Mouse (Mus musculus): ENCODE measurements around the gene Golph3l. TPM values are rescaled to one million over a fixed set of nuclear protein-coding genes. Genes with fewer than 3 reads are reported as not detected.
"Not testable (repeated sequence)": the region's sequence is repeated elsewhere in the genome, so short reads cannot be mapped to it uniquely, and the experiment has no call there.

Golph3l gene
- polyA plus RNA-seq, 1 experiment from 2014 or later = 34.8 TPM

- Histone ChIP-seq H3K4me3 (peak overlapping the region; percentile 72), H3K27ac (no peak overlapping the region), H3K36me3 (peaks cover 12% of the 10 kb centered on the region; the same call in 1 of the 2 replicates), H3K9me3 (no peaks in the 10 kb centered on the region), H3K9ac (no peak overlapping the region), H3K4me2 (replicated peaks) (peak overlapping the region; percentile 58), H3K27me3 (no peaks in the 10 kb centered on the region), H3K4me1 (peaks cover 5% of the 10 kb centered on the region; the same call in 1 of the 2 replicates)
- 53% methylated on average over 8 of the region's 8 CpGs for WGBS
- ATAC-seq (ENCODE audit: insufficient number of reproducible peaks, insufficient read depth, low FRiP score, low TSS enrichment) = no peak
Observed at GRCm38 (mm10) chr3:95587754-95588603, 755 bp upstream of the Golph3l start.

DNA sequence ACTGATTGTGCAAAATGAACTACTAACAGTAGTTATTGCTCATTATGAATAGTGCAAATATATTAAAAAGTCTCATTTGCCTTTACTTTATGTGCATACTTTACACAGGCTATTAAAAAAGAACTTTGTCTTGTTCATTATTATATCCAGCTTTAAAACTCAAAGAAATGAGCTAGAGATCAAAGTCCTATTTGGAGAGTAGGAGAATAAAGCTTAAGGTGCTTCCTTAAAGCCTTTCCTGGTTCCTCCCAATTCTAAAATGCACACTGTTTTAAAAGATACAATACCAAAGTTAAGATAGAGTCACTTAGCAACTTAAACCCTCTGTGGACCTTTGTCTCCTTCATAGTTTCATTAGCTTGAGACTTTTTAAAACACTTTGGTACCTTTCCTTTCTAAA lies 10.0 kb downstream of the Golph3l start:
- no peaks in the 10 kb centered on the region for H3K9me3 ChIP-seq
- H3K9ac ChIP-seq = no peak overlapping the region
- H3K36me3 ChIP-seq = peaks cover 23% of the 10 kb centered on the region
- H3K4me3 ChIP-seq = no peak overlapping the region
- no peaks in the 10 kb centered on the region for H3K27me3 ChIP-seq
- ATAC-seq (ENCODE audit: insufficient number of reproducible peaks, insufficient read depth, low FRiP score, low TSS enrichment) = no peak
- no peak overlapping the region for H3K27ac ChIP-seq
- H3K4me2 ChIP-seq (replicated peaks) = no peak overlapping the region
- H3K4me1 ChIP-seq = no peaks in the 10 kb centered on the region

DNA sequence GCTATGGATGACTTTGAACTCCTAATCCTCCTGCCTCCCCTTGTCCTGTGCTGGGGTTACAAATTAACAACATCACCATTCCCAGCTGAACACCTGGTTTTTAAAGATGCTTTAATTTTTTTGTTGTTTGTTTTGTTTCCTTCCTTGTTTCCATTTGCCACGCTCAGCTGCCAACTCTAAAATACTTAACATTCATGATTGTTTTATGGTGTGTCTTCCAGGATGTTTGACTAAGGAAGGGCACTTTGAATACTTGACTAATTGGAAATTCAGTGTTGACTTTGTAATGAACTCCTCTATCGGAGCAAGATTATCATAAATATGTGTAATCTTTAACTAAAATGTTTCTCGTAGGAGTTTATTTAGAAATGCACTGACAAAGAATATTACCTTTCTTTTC lies 12.6 kb downstream of the Golph3l start:
- WGBS = 88% methylated on average over 3 of the region's 3 CpGs

GRCm38 (mm10) chr3:95606096-95606495 lies 17.4 kb downstream of the Golph3l start:
- no peak overlapping the region for H3K27ac ChIP-seq
- peaks cover 33% of the 10 kb centered on the region for H3K36me3 ChIP-seq
- no peak for ATAC-seq (ENCODE audit: insufficient number of reproducible peaks, insufficient read depth, low FRiP score, low TSS enrichment)
- H3K27me3 ChIP-seq = no peaks in the 10 kb centered on the region
- H3K4me2 ChIP-seq (replicated peaks) = no peak overlapping the region
- no peaks in the 10 kb centered on the region for H3K4me1 ChIP-seq
- H3K4me3 ChIP-seq = no peak overlapping the region
- 88% methylated on average over 3 of the region's 3 CpGs for WGBS
- no peaks in the 10 kb centered on the region for H3K9me3 ChIP-seq
- H3K9ac ChIP-seq = no peak overlapping the region

More for the DNA sequence above, 12.6 kb downstream of the Golph3l start:
- ATAC-seq (ENCODE audit: insufficient number of reproducible peaks, insufficient read depth, low FRiP score, low TSS enrichment) = no peak
- Histone ChIP-seq H3K36me3 (peaks cover 6% of the 10 kb centered on the region; the same call in 1 of the 2 replicates), H3K9ac (no peak overlapping the region), H3K27me3 (no peaks in the 10 kb centered on the region), H3K4me1 (no peaks in the 10 kb centered on the region), H3K4me2 (replicated peaks) (no peak overlapping the region), H3K4me3 (no peak overlapping the region), H3K27ac (no peak overlapping the region), H3K9me3 (no peaks in the 10 kb centered on the region)

DNA sequence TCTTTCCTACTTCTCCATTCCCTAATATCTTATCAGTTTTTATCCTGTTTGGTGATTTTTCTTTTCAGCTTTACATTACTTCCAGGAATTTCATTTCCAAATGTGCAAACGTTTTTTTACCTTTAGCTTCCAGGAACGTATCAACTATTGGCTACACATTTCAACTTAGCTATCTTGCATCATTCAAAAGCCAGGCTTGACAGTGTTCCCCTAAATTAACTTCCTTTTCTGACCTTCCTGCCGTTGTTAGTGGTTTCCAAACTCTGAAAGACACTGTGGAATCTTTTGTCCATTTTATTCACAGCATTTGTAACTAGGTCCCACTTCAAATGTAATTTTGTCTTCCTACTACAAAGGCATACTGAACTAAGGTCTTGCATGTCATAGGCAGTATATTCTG lies 20.5 kb downstream of the Golph3l start:
- no peak for ATAC-seq (ENCODE audit: insufficient number of reproducible peaks, insufficient read depth, low FRiP score, low TSS enrichment)
- Histone ChIP-seq H3K27me3 (no peaks in the 10 kb centered on the region), H3K9ac (no peak overlapping the region), H3K4me3 (no peak overlapping the region), H3K27ac (no peak overlapping the region), H3K4me1 (no peaks in the 10 kb centered on the region), H3K4me2 (replicated peaks) (no peak overlapping the region), H3K36me3 (peaks cover 31% of the 10 kb centered on the region), H3K9me3 (no peaks in the 10 kb centered on the region)
- 72% methylated on average over 3 of the region's 3 CpGs for WGBS

DNA sequence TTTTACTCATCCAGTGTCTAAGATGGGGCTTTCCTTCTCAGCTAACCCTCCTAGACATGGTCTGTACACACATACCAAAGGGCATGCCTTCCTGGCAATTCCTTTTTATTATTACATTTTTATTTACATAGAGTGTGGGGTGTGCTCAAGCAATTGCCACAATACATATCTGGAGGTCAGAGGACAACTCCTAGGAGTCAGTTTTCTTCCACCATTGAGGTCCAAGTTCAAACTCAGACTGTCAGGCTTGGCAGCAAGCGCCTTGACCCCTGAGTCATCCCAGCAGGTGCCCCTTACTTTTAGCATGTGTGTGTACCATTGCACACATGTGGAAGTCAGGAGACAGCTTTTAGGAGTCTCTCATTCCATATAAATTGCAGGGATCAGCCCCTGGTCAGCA lies 25.3 kb downstream of the Golph3l start:
- WGBS = 92% methylated on average over 1 of the region's 1 CpGs
- H3K36me3 ChIP-seq = peaks cover 36% of the 10 kb centered on the region
- no peak for ATAC-seq (ENCODE audit: insufficient number of reproducible peaks, insufficient read depth, low FRiP score, low TSS enrichment)

DNA sequence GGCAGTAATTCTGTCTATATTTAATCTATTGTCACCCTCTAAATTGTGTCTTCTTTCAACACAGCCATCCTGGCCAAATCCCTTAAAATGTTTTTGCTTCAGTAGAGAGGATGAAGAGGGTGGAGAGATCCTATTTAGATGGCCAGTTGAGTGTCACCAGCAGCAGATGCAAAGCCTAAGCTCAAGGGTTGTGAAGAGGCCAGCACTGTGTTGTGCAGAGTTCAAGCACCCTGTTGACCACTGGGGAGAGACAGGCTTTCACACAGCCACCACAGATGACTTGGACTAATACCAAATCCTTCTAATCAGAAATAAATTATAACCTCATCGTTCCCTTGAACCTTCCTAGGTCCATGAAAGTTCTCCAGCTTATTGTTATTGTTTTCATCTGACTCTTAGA lies 29.8 kb downstream of the Golph3l start:
- Histone ChIP-seq H3K27me3 (no peaks in the 10 kb centered on the region), H3K9ac (no peak overlapping the region), H3K4me1 (no peaks in the 10 kb centered on the region), H3K27ac (no peak overlapping the region), H3K4me2 (replicated peaks) (no peak overlapping the region), H3K9me3 (no peaks in the 10 kb centered on the region), H3K4me3 (no peak overlapping the region), H3K36me3 (peaks cover 29% of the 10 kb centered on the region)
- ATAC-seq (ENCODE audit: insufficient number of reproducible peaks, insufficient read depth, low FRiP score, low TSS enrichment) = no peak
- WGBS = 60% methylated on average over 1 of the region's 1 CpGs

More for the DNA sequence above, 25.3 kb downstream of the Golph3l start:
- no peaks in the 10 kb centered on the region for H3K27me3 ChIP-seq
- H3K4me2 ChIP-seq (replicated peaks) = no peak overlapping the region
- no peaks in the 10 kb centered on the region for H3K9me3 ChIP-seq
- H3K4me3 ChIP-seq = no peak overlapping the region
- no peak overlapping the region for H3K9ac ChIP-seq
- H3K27ac ChIP-seq = no peak overlapping the region
- H3K4me1 ChIP-seq = no peaks in the 10 kb centered on the region

DNA sequence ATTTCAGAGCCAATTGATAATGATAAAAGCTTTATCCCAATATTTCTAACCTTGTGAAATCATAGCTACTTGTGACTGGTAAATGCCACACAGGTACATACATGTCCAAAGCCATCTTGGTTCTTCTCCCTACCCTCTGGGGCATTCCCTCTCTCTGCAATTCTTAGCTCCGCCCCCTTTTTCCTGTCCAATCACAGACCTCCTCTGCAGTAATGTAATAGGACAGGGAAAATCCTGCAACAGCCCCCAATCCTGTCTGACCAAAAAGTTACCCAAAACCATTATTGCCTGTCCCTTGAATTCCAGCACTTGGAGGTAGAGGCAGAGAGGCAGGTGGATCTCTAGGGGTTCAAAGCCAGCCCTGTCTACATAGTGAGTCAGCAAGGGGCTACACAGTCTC lies 32.5 kb downstream of the Golph3l start:
- H3K9me3 ChIP-seq = no peaks in the 10 kb centered on the region
- WGBS = 76% methylated on average over 1 of the region's 1 CpGs
- peaks cover 6% of the 10 kb centered on the region; the same call in 1 of the 2 replicates for H3K4me1 ChIP-seq
- peaks cover 22% of the 10 kb centered on the region for H3K36me3 ChIP-seq
- no peak overlapping the region for H3K4me2 ChIP-seq (replicated peaks)
- no peak overlapping the region for H3K4me3 ChIP-seq
- H3K27ac ChIP-seq = no peak overlapping the region
- no peak overlapping the region for H3K9ac ChIP-seq
- H3K27me3 ChIP-seq = no peaks in the 10 kb centered on the region
- ATAC-seq (ENCODE audit: insufficient number of reproducible peaks, insufficient read depth, low FRiP score, low TSS enrichment) = no peak

GRCm38 (mm10) chr3:95622421-95622820 lies 33.7 kb downstream of the Golph3l start:
- H3K9me3 ChIP-seq; H3K4me1 ChIP-seq; ATAC-seq (ENCODE audit: insufficient number of reproducible peaks, insufficient read depth, low FRiP score, low TSS enrichment); H3K27me3 ChIP-seq; H3K27ac ChIP-seq; H3K9ac ChIP-seq; H3K4me2 ChIP-seq (replicated peaks); H3K4me3 ChIP-seq: not testable (repeated sequence)
- WGBS = 92% methylated on average over 20 of the region's 20 CpGs
- H3K36me3 ChIP-seq = peaks cover 16% of the 10 kb centered on the region

DNA sequence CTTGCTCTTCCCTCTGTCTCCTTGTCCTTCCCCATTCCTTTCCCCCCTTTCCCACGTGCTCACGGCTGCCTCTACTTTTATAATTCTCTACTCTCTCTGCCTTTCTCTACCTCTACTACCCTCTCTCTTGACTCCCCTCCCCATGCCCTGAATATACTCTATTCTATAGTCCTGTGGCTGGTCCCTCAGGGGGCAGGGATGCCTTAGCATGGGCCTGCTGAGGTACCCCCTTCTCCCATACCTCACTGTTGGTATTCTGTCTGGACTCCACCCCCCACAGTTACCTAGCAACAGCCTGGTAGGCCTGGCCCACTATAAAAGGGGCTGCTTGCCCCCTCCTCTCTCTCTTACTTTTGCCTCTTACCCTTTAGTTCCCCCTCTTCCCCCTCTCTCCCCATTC lies 34.8 kb downstream of the Golph3l start:
- H3K27ac ChIP-seq = no peak overlapping the region

DNA sequence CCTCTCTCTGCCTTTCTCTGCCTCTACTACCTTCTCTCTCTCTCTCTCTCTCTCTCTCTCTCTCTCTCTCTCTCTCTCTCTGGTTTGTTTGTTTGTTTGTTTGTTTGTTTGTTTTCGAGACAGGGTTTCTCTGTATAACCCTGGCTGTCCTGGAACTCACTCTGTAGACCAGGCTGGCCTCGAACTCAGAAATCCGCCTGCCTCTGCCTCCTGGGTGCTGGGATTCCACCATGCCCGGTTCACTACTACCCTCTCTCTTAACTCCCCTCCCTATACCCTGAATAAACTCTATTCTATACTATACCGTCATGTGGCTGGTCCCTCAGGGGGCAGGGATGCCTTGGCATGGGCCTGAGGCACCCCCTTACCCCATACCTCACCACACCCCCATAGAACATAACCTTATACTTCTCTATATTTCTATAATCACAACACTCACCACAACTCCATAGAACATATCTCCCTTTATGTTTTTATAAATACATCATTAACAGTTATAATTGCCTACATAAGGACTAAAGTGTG lies 35.3 kb downstream of the Golph3l start:
- H3K4me1 ChIP-seq; H3K9me3 ChIP-seq; ATAC-seq (ENCODE audit: insufficient number of reproducible peaks, insufficient read depth, low FRiP score, low TSS enrichment); H3K27me3 ChIP-seq: not testable (repeated sequence)
- Histone ChIP-seq H3K9ac (0 out of 2 replicates have a peak overlapping the region, but pooled peaks have one; percentile 33), H3K36me3 (peaks cover 26% of the 10 kb centered on the region), H3K4me3 (peak overlapping the region; percentile 63; the same call in 1 of the 2 replicates), H3K4me2 (replicated peaks) (peak overlapping the region; percentile 47), H3K27ac (peak overlapping the region; percentile 80; the same call in 1 of the 2 replicates)
- WGBS = 69% methylated on average over 5 of the region's 5 CpGs

More for the DNA sequence above, 34.8 kb downstream of the Golph3l start:
- no peak overlapping the region for H3K9ac ChIP-seq
- no peak overlapping the region for H3K4me3 ChIP-seq
- 65% methylated on average over 2 of the region's 2 CpGs for WGBS
- no peaks in the 10 kb centered on the region for H3K9me3 ChIP-seq
- H3K27me3 ChIP-seq = no peaks in the 10 kb centered on the region
- no peak overlapping the region for H3K4me2 ChIP-seq (replicated peaks)
- no peak for ATAC-seq (ENCODE audit: insufficient number of reproducible peaks, insufficient read depth, low FRiP score, low TSS enrichment)
- peaks cover 21% of the 10 kb centered on the region for H3K36me3 ChIP-seq
- peaks cover 8% of the 10 kb centered on the region; the same call in 1 of the 2 replicates for H3K4me1 ChIP-seq
